Mouse (Mus musculus) lung, postnatal 0 days (tissue): ENCODE data around the gene Acvr2a.

Source experiments
- CTCF ChIP-seq: IDR thresholded peaks from 2 replicates; pipeline ENCODE4 v1.5.1; 2016; ENCODE audit warnings: antibody characterized with exemption, mild to moderate bottlenecking
- EP300 ChIP-seq: IDR thresholded peaks from 2 replicates; pipeline ENCODE4 v1.6.1; 2016; ENCODE audit warnings: antibody characterized with exemption, mild to moderate bottlenecking, control low read depth

DNA sequence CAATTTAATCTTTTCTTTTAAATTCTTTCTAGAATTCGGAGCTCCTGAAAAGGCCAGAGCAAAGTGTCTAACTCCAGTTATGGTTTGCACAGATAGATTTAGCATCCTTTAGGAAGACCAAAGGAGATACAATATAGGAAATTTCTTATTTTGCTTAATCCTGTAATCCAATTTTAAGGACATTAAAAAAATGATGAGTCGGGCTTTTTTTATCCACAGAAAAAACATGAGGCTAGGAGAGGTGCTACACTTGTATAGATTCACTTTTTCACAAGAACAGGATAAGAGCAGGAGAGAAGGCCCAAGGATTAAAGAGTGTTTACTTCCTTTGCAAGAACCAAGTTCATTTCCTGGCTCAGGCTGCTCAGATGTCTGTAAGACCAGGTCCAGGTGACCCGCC lies 81.3 kb downstream of the Acvr2a start:
- TF ChIP-seq EP300 (no peak), CTCF (no peak)
